Mouse (Mus musculus): Measurements from ENCODE around the gene Proca1. TPM values are rescaled to one million over a fixed set of nuclear protein-coding genes. Genes with fewer than 3 reads are reported as not detected.
A peak's percentile ranks its signal among the peaks of the same experiment; 100 is the strongest.

Gene Proca1
- polyA plus RNA-seq, 1 experiment from 2014 or later, result 1.0 TPM

DNA sequence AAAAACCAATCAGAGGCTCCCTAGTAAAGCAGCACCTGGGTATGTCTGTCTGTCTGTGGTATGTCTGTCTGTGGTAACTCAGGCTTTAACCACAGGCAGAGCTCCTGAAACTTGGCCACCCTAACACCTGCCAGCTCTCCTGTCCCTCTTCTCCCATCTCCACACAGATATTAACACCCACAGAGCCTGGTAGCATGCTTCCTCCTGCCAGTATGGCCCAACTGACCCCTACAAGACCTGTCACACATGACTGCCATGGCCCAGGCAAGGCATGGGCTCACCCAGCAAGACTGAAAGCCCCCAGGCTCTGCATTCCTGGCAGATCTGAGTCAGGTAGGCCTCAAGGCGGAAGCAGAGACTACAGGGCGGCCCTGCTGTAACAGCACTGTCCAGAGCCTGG is 30.1 kb upstream of the Proca1 start:
- ATAC-seq (ENCODE audit: low FRiP score, low TSS enrichment) (no peak), DNase-seq (ENCODE audit: low spot score) (no peak)
- 70% methylated on average over 2 of the region's 2 CpGs for WGBS
- Histone ChIP-seq H3K4me1 (replicated peaks; ENCODE audit: control insufficient read depth, insufficient read depth) (peaks cover 8% of the 10 kb centered on the region), H3K4me3 (ENCODE audit: low read depth, low read length) (peak overlapping the region; percentile 88), H3K27ac (replicated peaks) (peak overlapping the region; percentile 97), H3K36me3 (ENCODE audit: control insufficient read depth, insufficient read depth, low read length) (peaks cover 17% of the 10 kb centered on the region), H3K9me3 (ENCODE audit: control insufficient read depth, low read length) (no peaks in the 10 kb centered on the region), H3K4me2 (replicated peaks; ENCODE audit: low read depth) (peak overlapping the region; percentile 89), H3K9ac (ENCODE audit: low read length) (peak overlapping the region; percentile 93), H3K27me3 (ENCODE audit: control insufficient read depth, insufficient read depth, low read length) (no peaks in the 10 kb centered on the region)
- no peak for TF ChIP-seq EP300 (optimal IDR thresholded peaks at IDR 0.05)

DNA sequence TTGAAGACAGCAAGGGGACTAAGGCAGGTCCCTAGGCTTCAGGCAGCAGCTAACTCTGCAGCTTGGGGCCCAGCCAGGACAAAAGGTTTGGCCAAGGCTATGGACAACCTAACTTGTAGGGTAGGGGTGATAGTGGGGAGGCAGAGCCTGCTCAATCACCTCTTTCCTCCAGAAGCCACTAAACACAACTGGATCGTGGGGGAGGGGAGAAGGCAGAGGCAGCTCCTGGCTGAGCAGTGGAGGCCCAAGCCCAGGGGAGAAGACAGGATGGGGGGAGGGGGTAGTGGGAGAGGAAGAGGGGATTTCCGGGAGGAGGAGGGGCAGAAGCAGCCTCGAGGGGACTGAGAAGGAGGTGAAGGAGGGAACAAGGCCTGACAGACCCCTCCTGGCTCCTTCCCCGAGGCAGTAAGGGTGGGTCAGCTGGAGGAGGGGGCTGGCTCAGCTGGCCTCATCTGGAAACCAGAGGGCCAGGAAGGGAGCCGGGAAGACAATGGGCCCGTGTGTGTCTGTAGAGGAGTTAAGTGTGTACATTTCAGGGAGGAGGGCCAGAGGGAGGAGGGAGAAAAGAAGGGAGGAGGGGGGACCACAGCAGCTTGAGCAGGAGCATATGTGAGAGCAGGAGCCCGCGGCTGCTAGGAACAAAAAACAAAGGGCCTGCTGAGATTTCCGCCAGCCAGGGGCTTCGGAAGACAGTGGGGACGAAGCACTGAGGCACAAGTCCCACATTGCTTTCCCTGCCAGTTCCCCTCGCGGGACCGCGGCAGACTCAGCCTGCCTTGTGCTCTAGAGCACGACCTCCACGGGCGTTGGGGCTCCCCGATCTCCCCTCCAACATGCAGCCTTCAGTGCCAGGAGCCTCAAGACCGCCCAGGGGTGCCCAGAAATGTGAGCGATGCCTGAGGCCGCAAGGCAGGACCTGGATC is 29.2 kb upstream of the Proca1 start:
- H3K36me3 ChIP-seq (ENCODE audit: control insufficient read depth, insufficient read depth, low read length), result peaks cover 17% of the 10 kb centered on the region
- H3K4me3 ChIP-seq (ENCODE audit: low read depth, low read length), result peak overlapping the region; percentile 88
- H3K27me3 ChIP-seq (ENCODE audit: control insufficient read depth, insufficient read depth, low read length), result no peaks in the 10 kb centered on the region
- H3K9me3 ChIP-seq (ENCODE audit: control insufficient read depth, low read length), result no peaks in the 10 kb centered on the region
- DNase-seq (ENCODE audit: low spot score) (peak; percentile 70), ATAC-seq (ENCODE audit: low FRiP score, low TSS enrichment) (peak; percentile 28)
- H3K4me1 ChIP-seq (replicated peaks; ENCODE audit: control insufficient read depth, insufficient read depth), result peaks cover 8% of the 10 kb centered on the region
- H3K9ac ChIP-seq (ENCODE audit: low read length), result peak overlapping the region; percentile 93
- peak overlapping the region; percentile 89 for H3K4me2 ChIP-seq (replicated peaks; ENCODE audit: low read depth)
- peak overlapping the region; percentile 97 for H3K27ac ChIP-seq (replicated peaks)
- TF ChIP-seq EP300 (optimal IDR thresholded peaks at IDR 0.05), result no peak
- WGBS, result 3% methylated on average over 22 of the region's 22 CpGs

DNA sequence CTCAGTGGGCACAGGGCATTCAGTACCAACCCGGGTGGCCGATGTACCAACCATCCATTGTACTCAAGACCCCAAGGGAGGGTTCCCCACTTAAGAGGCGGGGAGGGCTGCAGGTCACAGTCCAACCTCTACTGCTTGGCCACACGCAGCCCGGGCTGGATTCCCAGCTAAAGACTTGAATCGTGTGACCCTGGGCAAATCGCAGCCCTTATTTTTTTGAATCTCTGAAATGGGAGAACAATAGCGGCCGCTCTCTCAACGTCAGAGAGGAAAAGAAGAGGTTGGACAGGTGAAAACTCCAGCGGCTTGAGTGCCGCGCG is 28.6 kb upstream of the Proca1 start:
- ATAC-seq (ENCODE audit: low FRiP score, low TSS enrichment) (no peak), DNase-seq (ENCODE audit: low spot score) (no peak)
- H3K27me3 ChIP-seq (ENCODE audit: control insufficient read depth, insufficient read depth, low read length), result no peaks in the 10 kb centered on the region
- WGBS, result 0% methylated on average over 14 of the region's 14 CpGs
- H3K4me3 ChIP-seq (ENCODE audit: low read depth, low read length), result peak overlapping the region; percentile 88
- peak overlapping the region; percentile 89 for H3K4me2 ChIP-seq (replicated peaks; ENCODE audit: low read depth)
- H3K9ac ChIP-seq (ENCODE audit: low read length), result peak overlapping the region; percentile 93
- no peak for TF ChIP-seq EP300 (optimal IDR thresholded peaks at IDR 0.05)
- TF ChIP-seq CTCF (IDR thresholded peaks at IDR 0.05; ENCODE audit: low read depth), result no peak
- peak overlapping the region; percentile 97 for H3K27ac ChIP-seq (replicated peaks)
- peaks cover 14% of the 10 kb centered on the region for H3K36me3 ChIP-seq (ENCODE audit: control insufficient read depth, insufficient read depth, low read length)
- H3K4me1 ChIP-seq (replicated peaks; ENCODE audit: control insufficient read depth, insufficient read depth), result peaks cover 8% of the 10 kb centered on the region
- no peaks in the 10 kb centered on the region for H3K9me3 ChIP-seq (ENCODE audit: control insufficient read depth, low read length)

DNA sequence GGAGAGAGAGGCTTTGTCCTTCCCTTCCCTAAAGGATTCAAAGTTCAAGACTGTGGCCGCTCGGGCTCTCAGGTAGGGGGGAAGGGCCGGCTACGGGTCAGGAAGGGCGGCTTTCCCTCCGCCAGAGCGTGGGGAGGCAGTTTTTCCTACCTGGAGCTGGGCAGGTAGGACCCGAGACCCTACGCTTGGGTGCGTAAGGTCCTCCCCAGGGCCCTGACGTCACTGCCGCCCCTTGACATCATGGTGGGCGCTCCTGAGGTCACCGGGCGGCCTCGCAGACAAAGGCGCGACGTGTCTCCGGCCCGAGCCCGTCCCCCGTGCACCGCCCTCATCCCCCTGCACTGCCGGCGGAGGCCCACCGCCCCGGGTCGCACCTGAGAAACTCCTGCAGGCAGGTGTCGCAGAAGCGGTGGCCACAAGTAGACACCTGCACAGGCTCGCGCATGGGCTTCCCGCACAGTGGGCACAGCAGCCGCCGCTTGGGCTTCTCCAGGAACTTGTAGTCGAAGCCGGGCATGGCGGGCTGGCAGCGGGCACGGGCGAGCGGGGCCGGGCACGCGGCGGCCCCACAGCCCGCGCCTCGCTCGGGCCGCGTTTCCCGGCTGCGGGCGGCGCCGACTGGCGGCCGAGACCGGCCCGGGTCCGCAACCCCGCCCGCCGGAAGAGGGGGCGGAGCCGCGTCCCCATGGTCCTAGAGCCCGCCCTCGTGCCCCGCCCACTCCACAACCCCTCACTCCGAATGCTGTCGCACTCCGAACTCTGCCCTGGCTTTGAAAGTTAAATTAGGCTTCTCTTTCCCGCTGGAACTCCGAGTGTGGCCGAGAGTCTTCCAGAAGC is 28.1 kb upstream of the Proca1 start, which contains the start of gene Traf4:
Gene Traf4, minus strand, starts transcription at position 666 of the 837 bp plus-strand sequence.
- H3K27me3 ChIP-seq (ENCODE audit: control insufficient read depth, insufficient read depth, low read length), result no peaks in the 10 kb centered on the region
- peak within 1 kb of the TSS; percentile 97 for H3K27ac ChIP-seq (replicated peaks)
- peaks cover 8% of the 10 kb centered on the region for H3K4me1 ChIP-seq (replicated peaks; ENCODE audit: control insufficient read depth, insufficient read depth)
- TF ChIP-seq EP300 (optimal IDR thresholded peaks at IDR 0.05), result no peak
- peak; percentile 48 for TF ChIP-seq CTCF (IDR thresholded peaks at IDR 0.05; ENCODE audit: low read depth)
- no peaks in the 10 kb centered on the region for H3K9me3 ChIP-seq (ENCODE audit: control insufficient read depth, low read length)
- peak within 1 kb of the TSS; percentile 89 for H3K4me2 ChIP-seq (replicated peaks; ENCODE audit: low read depth)
- ATAC-seq (ENCODE audit: low FRiP score, low TSS enrichment) (peak; percentile 77), DNase-seq (ENCODE audit: low spot score) (peak; percentile 88)
- peaks cover 12% of the 10 kb centered on the region for H3K36me3 ChIP-seq (ENCODE audit: control insufficient read depth, insufficient read depth, low read length)
- WGBS, result under 1% methylated on average over 67 of the region's 78 CpGs
- peak within 1 kb of the TSS; percentile 88 for H3K4me3 ChIP-seq (ENCODE audit: low read depth, low read length)
- peak within 1 kb of the TSS; percentile 93 for H3K9ac ChIP-seq (ENCODE audit: low read length)

DNA sequence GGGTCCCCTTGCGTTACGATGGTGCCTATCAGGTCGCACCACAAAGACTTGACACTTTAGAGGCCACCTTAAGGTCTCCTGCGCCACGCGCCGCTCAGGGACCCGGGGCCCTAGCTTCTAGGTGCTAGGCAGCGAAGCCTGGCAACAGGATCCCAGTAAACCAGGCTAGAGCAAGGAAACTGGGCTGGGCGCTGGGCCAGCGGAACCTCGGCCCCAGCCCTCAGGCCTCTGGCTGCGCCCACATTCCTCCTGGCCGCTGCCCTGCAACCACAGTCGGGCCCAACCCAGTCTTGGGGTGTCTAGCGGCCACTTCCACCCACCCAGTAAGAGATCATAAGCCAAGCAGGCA is 27.5 kb upstream of the Proca1 start:
- H3K4me2 ChIP-seq (replicated peaks; ENCODE audit: low read depth), result peak overlapping the region; percentile 89
- H3K9me3 ChIP-seq (ENCODE audit: control insufficient read depth, low read length), result no peaks in the 10 kb centered on the region
- DNase-seq (ENCODE audit: low spot score) (peak; percentile 88), ATAC-seq (ENCODE audit: low FRiP score, low TSS enrichment) (peak; percentile 74)
- H3K27ac ChIP-seq (replicated peaks), result peak overlapping the region; percentile 97
- 2% methylated on average over 16 of the region's 16 CpGs for WGBS
- H3K4me1 ChIP-seq (replicated peaks; ENCODE audit: control insufficient read depth, insufficient read depth), result peaks cover 8% of the 10 kb centered on the region
- no peaks in the 10 kb centered on the region for H3K27me3 ChIP-seq (ENCODE audit: control insufficient read depth, insufficient read depth, low read length)
- H3K36me3 ChIP-seq (ENCODE audit: control insufficient read depth, insufficient read depth, low read length), result peaks cover 6% of the 10 kb centered on the region; the same call in 1 of the 2 replicates
- TF ChIP-seq CTCF (IDR thresholded peaks at IDR 0.05; ENCODE audit: low read depth) (no peak), EP300 (optimal IDR thresholded peaks at IDR 0.05) (no peak)
- peak overlapping the region; percentile 88 for H3K4me3 ChIP-seq (ENCODE audit: low read depth, low read length)
- H3K9ac ChIP-seq (ENCODE audit: low read length), result peak overlapping the region; percentile 93

Measured in stomach, postnatal 0 days (tissue).